Mouse (Mus musculus) cerebellum, adult 2 months (tissue): Measurements from ENCODE around the gene Ak4.

ENCODE experiments used
- CTCF ChIP-seq: fragments of 200-500 bp; IDR thresholded peaks from 2 replicates; pipeline ENCODE4 v1.5.1; 2011; ENCODE audit warnings: low read depth, mild to moderate bottlenecking, control low read depth, low read length, moderate library complexity, borderline replicate concordance; ENCODE audit not compliant: insufficient read depth
- POLR2A ChIP-seq: fragments of 200-500 bp; IDR thresholded peaks from 2 replicates; pipeline ENCODE4 v1.6.1; 2011; ENCODE audit warnings: low read length, control low read depth, borderline replicate concordance; ENCODE audit not compliant: insufficient read depth

DNA sequence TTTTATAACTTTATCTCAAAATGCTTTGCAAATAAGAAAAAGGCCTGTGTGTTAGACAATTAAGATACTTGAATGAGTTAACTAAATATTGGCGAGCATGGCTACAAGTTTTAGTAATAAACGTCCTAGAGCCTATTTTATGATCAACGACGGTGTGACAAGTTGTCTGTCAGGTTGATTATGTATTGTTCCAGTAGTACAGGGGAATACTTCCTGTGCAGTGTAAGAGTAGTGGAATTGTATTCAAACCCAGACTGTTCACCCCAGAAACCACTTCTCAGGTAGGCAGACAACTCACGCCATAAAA lies 91.8 kb downstream of the Ak4 start:
- TF ChIP-seq CTCF (no peak), POLR2A (no peak)
